In genomic region chr14:58149637-58150470, GRCm38 (mm10) we compare ENCODE assay signal across 9 mouse cellular contexts.
DNase-seq lines count a peak whose midpoint lies in the region; ATAC-seq and TF ChIP-seq lines count a peak whose summit lies in the region.
"Had no signal": no experiment of that assay in that cellular context is flagged by ENCODE, and none has a peak within 500 bp of the region (broad histone marks: within the 10 kb centered on the region; RNA-seq: fewer than 3 reads in every experiment).

No protein-coding gene starts in this region.

- no peaks in the 10 kb centered on the region for H3K27me3 ChIP-seq in testis, adult 2 months (ENCODE audit: control insufficient read depth, insufficient read depth, low read length)
- no peaks in the 10 kb centered on the region for H3K27me3 ChIP-seq in forebrain, embryonic 15.5 days

- peaks cover 4% of the 10 kb centered on the region for H3K4me1 ChIP-seq in testis, adult 2 months (ENCODE audit: control insufficient read depth, insufficient read depth, low read length)
- H3K4me1 ChIP-seq in forebrain, embryonic 15.5 days = peaks cover 9% of the 10 kb centered on the region; the same call in 1 of the 2 replicates

- H3K9ac ChIP-seq in forebrain, embryonic 15.5 days (replicated peaks) = no peak overlapping the region; the same call in 1 of the 2 replicates
- H3K9ac ChIP-seq: liver, embryonic 14.5 days had no signal

- no peak for TF ChIP-seq POLR2A in testis, adult 2 months (IDR thresholded peaks at IDR 0.05; ENCODE audit: control insufficient read depth, low read depth, low read length)

- no peak overlapping the region for H3K27ac ChIP-seq in testis, adult 2 months (ENCODE audit: control insufficient read depth, insufficient read depth, low read depth, low read length)
- H3K27ac ChIP-seq in forebrain, embryonic 15.5 days (replicated peaks) = no peak overlapping the region
- H3K27ac ChIP-seq: liver, embryonic 14.5 days had no signal

- H3K9me3 ChIP-seq in forebrain, embryonic 15.5 days = no peaks in the 10 kb centered on the region

- H3K4me2 ChIP-seq in forebrain, embryonic 15.5 days (replicated peaks) = peak overlapping the region; percentile 37

- no peak for TF ChIP-seq CTCF in testis, adult 2 months (IDR thresholded peaks at IDR 0.05; ENCODE audit: control insufficient read depth, insufficient read depth, insufficient replicate concordance, low read depth, low read length)

- no peak for DNase-seq in testis, postnatal 14 days (ENCODE audit: low spot score)
- peak; percentile 45 to 80 for DNase-seq in kidney, postnatal 25 days
- no peak for DNase-seq in lung, postnatal 25 days (ENCODE audit: low spot score)
- no peak for DNase-seq in natural killer cell, adult 2 months (ENCODE audit: low spot score in 2 of 2)
- DNase-seq: gastrocnemius, postnatal 25 days had no signal

- H3K4me3 ChIP-seq in testis, adult 2 months (ENCODE audit: control insufficient read depth, low read depth, low read length) = peak overlapping the region; percentile 13
- peak overlapping the region; percentile 24 for H3K4me3 ChIP-seq in forebrain, embryonic 15.5 days

- ATAC-seq in forebrain, embryonic 15.5 days (replicated peaks) = no peak
- ATAC-seq in erythroblast, adult 5-6 weeks (replicated peaks; ENCODE audit: low FRiP score, poor library complexity, severe bottlenecking) = no peak

- H3K36me3 ChIP-seq in testis, adult 2 months (ENCODE audit: control insufficient read depth, insufficient read depth, low read length) = no peaks in the 10 kb centered on the region
- no peaks in the 10 kb centered on the region for H3K36me3 ChIP-seq in forebrain, embryonic 15.5 days

- WGBS in forebrain, embryonic 15.5 days = 46% methylated on average over 23 of the region's 23 CpGs

Comparison
In these comparisons a context has a peak if more than half of its experiments do, and no peak if none do; other contexts are left out.
1. DNase-seq: peak in kidney, postnatal 25 days (2 of 2); none in testis, postnatal 14 days (single experiment), lung, postnatal 25 days (single experiment) and natural killer cell, adult 2 months (0 of 2).